Mouse (Mus musculus) forebrain, embryonic 13.5 days (tissue): ENCODE data around the gene Fat1. TPM values are rescaled to one million over a fixed set of nuclear protein-coding genes. Genes with fewer than 3 reads are reported as not detected.

Experiments used
- ATAC-seq: fragments of 200-750 bp; cut with Nextera tagmentation; 2 replicates; pipeline ENCODE4 v1.8.0; 2017
- H3K27ac ChIP-seq: fragments of 300-500 bp; sonication (generic); 2 replicates; pipeline ENCODE4 v1.5.1; 2015; ENCODE audit warnings: inconsistent platforms, mild to moderate bottlenecking, moderate library complexity
- H3K27me3 ChIP-seq: fragments of 300-500 bp; sonication (generic); 2 replicates; pipeline ENCODE4 v1.6.1; 2015; ENCODE audit warnings: mild to moderate bottlenecking, inconsistent platforms
- H3K36me3 ChIP-seq: fragments of 300-500 bp; sonication (generic); 2 replicates; pipeline ENCODE4 v1.6.1; 2015; ENCODE audit warnings: mild to moderate bottlenecking, inconsistent platforms; ENCODE audit not compliant: poor library complexity, severe bottlenecking
- H3K4me1 ChIP-seq: fragments of 300-500 bp; sonication (generic); 2 replicates; pipeline ENCODE4 v1.6.1; 2015; ENCODE audit warnings: inconsistent platforms
- H3K4me2 ChIP-seq: fragments of 300-500 bp; sonication (generic); 2 replicates; pipeline ENCODE4 v1.6.1; 2015; ENCODE audit warnings: inconsistent platforms, mild to moderate bottlenecking, moderate library complexity
- H3K4me3 ChIP-seq: fragments of 300-500 bp; sonication (generic); 2 replicates; pipeline ENCODE4 v1.5.1; 2015; ENCODE audit warnings: mild to moderate bottlenecking, inconsistent platforms
- H3K9ac ChIP-seq: fragments of 300-500 bp; sonication (generic); 2 replicates; pipeline ENCODE4 v1.6.1; 2015; ENCODE audit warnings: mild to moderate bottlenecking, inconsistent platforms
- H3K9me3 ChIP-seq: fragments of 300-500 bp; sonication (generic); replicated peaks from 2 replicates; pipeline ENCODE4 v1.6.1; 2016; ENCODE audit warnings: inconsistent platforms
- WGBS: fragments of 180-500 bp; shearing (Covaris S2); methylation state at CpG from one replicate; pipeline ENCODE4 v1.1.7; 2015; 5-methylcytosine and 5-hydroxymethylcytosine counted together
- polyA plus RNA-seq: library from polyadenylated mRNA; unstranded; fragments of >200 nt; fragmentation: Nextera tagmentation; extraction: Ambion mirVana; gene quantifications from 2 replicates; pipeline ENCODE4 v1.2.1, GENCODE M21; 2015

Fat1 gene
- polyA plus RNA-seq, 1 experiment from 2014 or later = 10.0 TPM

- no peak overlapping the region for H3K4me2 ChIP-seq
- H3K27me3 ChIP-seq = no peaks in the 10 kb centered on the region
- peaks cover 54% of the 10 kb centered on the region for H3K4me1 ChIP-seq
- no peaks in the 10 kb centered on the region for H3K9me3 ChIP-seq
- H3K9ac ChIP-seq = no peak overlapping the region
- no peak for ATAC-seq
- H3K36me3 ChIP-seq = no peaks in the 10 kb centered on the region
- WGBS = 95% methylated on average over 8 of the region's 8 CpGs
- H3K4me3 ChIP-seq = no peak overlapping the region
- H3K27ac ChIP-seq = no peak overlapping the region
These were observed 32.3 kb downstream of the Fat1 start for GRCm38 (mm10) chr8:44967521-44968039.

GRCm38 (mm10) chr8:44970093-44970492 lies 34.8 kb downstream of the Fat1 start:
- WGBS = 15% methylated on average over 12 of the region's 12 CpGs
- no peak overlapping the region for H3K4me3 ChIP-seq
- no peak for ATAC-seq

GRCm38 (mm10) chr8:44971346-44971745 lies 36.1 kb downstream of the Fat1 start:
- peaks cover 58% of the 10 kb centered on the region for H3K4me1 ChIP-seq
- peak overlapping the region; percentile 18; the same call in 1 of the 2 replicates for H3K9ac ChIP-seq
- peak overlapping the region; percentile 27 for H3K4me2 ChIP-seq
- H3K9me3 ChIP-seq = no peaks in the 10 kb centered on the region
- H3K27me3 ChIP-seq = no peaks in the 10 kb centered on the region
- no peak overlapping the region for H3K4me3 ChIP-seq
- H3K36me3 ChIP-seq = no peaks in the 10 kb centered on the region
- H3K27ac ChIP-seq = no peak overlapping the region
- ATAC-seq = 0 out of 2 replicates have a peak, but pooled peaks have one; percentile 31
- 1% methylated on average over 6 of the region's 6 CpGs for whole genome bisulfite sequencing

More at GRCm38 (mm10) chr8:44970093-44970492, 34.8 kb downstream of the Fat1 start:
- Histone ChIP-seq H3K9ac (no peak overlapping the region), H3K27me3 (no peaks in the 10 kb centered on the region), H3K36me3 (no peaks in the 10 kb centered on the region), H3K4me2 (peak overlapping the region; percentile 16; the same call in 1 of the 2 replicates), H3K9me3 (no peaks in the 10 kb centered on the region), H3K4me1 (peaks cover 63% of the 10 kb centered on the region), H3K27ac (no peak overlapping the region)

- Histone ChIP-seq H3K9ac (no peak overlapping the region), H3K9me3 (no peaks in the 10 kb centered on the region), H3K27me3 (no peaks in the 10 kb centered on the region), H3K4me2 (no peak overlapping the region), H3K4me3 (no peak overlapping the region), H3K36me3 (no peaks in the 10 kb centered on the region), H3K27ac (no peak overlapping the region), H3K4me1 (peaks cover 54% of the 10 kb centered on the region)
- no peak for ATAC-seq
- 10% methylated on average over 5 of the region's 5 CpGs for WGBS
These were observed 36.7 kb downstream of the Fat1 start for GRCm38 (mm10) chr8:44971964-44972363.

GRCm38 (mm10) chr8:44975113-44975512 lies 39.9 kb downstream of the Fat1 start:
- H3K4me2 ChIP-seq = no peak overlapping the region
- no peak overlapping the region for H3K27ac ChIP-seq
- no peak overlapping the region for H3K9ac ChIP-seq
- H3K27me3 ChIP-seq = no peaks in the 10 kb centered on the region
- no peaks in the 10 kb centered on the region for H3K36me3 ChIP-seq
- H3K4me1 ChIP-seq = peaks cover 59% of the 10 kb centered on the region
- H3K4me3 ChIP-seq = no peak overlapping the region
- WGBS = 39% methylated on average over 9 of the region's 9 CpGs
- ATAC-seq = no peak
- no peaks in the 10 kb centered on the region for H3K9me3 ChIP-seq

- no peak for ATAC-seq
These were observed 40.4 kb downstream of the Fat1 start for GRCm38 (mm10) chr8:44975654-44976053.

GRCm38 (mm10) chr8:44978622-44979021 lies 43.4 kb downstream of the Fat1 start:
- Histone ChIP-seq H3K27me3 (no peaks in the 10 kb centered on the region), H3K4me1 (peaks cover 42% of the 10 kb centered on the region), H3K27ac (no peak overlapping the region), H3K4me3 (no peak overlapping the region), H3K9ac (no peak overlapping the region), H3K36me3 (no peaks in the 10 kb centered on the region), H3K4me2 (no peak overlapping the region), H3K9me3 (no peaks in the 10 kb centered on the region)
- 84% methylated on average over 9 of the region's 9 CpGs for WGBS
- no peak for ATAC-seq

More at GRCm38 (mm10) chr8:44975654-44976053, 40.4 kb downstream of the Fat1 start:
- 72% methylated on average over 4 of the region's 4 CpGs for WGBS
- no peaks in the 10 kb centered on the region for H3K9me3 ChIP-seq
- H3K27ac ChIP-seq = no peak overlapping the region
- H3K4me3 ChIP-seq = no peak overlapping the region
- H3K4me1 ChIP-seq = peaks cover 59% of the 10 kb centered on the region
- H3K27me3 ChIP-seq = no peaks in the 10 kb centered on the region
- H3K4me2 ChIP-seq = no peak overlapping the region
- H3K36me3 ChIP-seq = no peaks in the 10 kb centered on the region
- no peak overlapping the region for H3K9ac ChIP-seq

- Histone ChIP-seq H3K27me3 (no peaks in the 10 kb centered on the region), H3K36me3 (no peaks in the 10 kb centered on the region), H3K9ac (no peak overlapping the region), H3K9me3 (no peaks in the 10 kb centered on the region), H3K27ac (no peak overlapping the region), H3K4me1 (peaks cover 37% of the 10 kb centered on the region), H3K4me3 (no peak overlapping the region), H3K4me2 (no peak overlapping the region)
- ATAC-seq = no peak
- WGBS = 25% methylated on average over 6 of the region's 6 CpGs
These were observed 44.0 kb downstream of the Fat1 start for GRCm38 (mm10) chr8:44979245-44979644.

- H3K27me3 ChIP-seq = no peaks in the 10 kb centered on the region
- H3K4me3 ChIP-seq = no peak overlapping the region
- no peak overlapping the region for H3K9ac ChIP-seq
- H3K4me1 ChIP-seq = peaks cover 29% of the 10 kb centered on the region
- H3K4me2 ChIP-seq = 0 out of 2 replicates have a peak overlapping the region, but pooled peaks have one; percentile 7
- H3K27ac ChIP-seq = peak overlapping the region; percentile 51
- H3K9me3 ChIP-seq = no peaks in the 10 kb centered on the region
- ATAC-seq = peak; percentile 93
- no peaks in the 10 kb centered on the region for H3K36me3 ChIP-seq
- WGBS = 16% methylated on average over 12 of the region's 12 CpGs
These were observed 44.8 kb downstream of the Fat1 start for GRCm38 (mm10) chr8:44980030-44980429.

GRCm38 (mm10) chr8:44985326-44986288 lies 50.4 kb downstream of the Fat1 start:
- H3K9me3 ChIP-seq = no peaks in the 10 kb centered on the region
- no peaks in the 10 kb centered on the region for H3K27me3 ChIP-seq
- H3K27ac ChIP-seq = no peak overlapping the region
- H3K4me1 ChIP-seq = peaks cover 13% of the 10 kb centered on the region
- WGBS = 30% methylated on average over 10 of the region's 10 CpGs
- no peak overlapping the region for H3K4me2 ChIP-seq
- peaks cover 12% of the 10 kb centered on the region; the same call in 1 of the 2 replicates for H3K36me3 ChIP-seq
- no peak overlapping the region; the same call in 1 of the 2 replicates for H3K9ac ChIP-seq
- peak; percentile 64 for ATAC-seq
- no peak overlapping the region for H3K4me3 ChIP-seq

- H3K4me1 ChIP-seq = peaks cover 42% of the 10 kb centered on the region
- peaks cover 12% of the 10 kb centered on the region; the same call in 1 of the 2 replicates for H3K36me3 ChIP-seq
- H3K9ac ChIP-seq = no peak overlapping the region
- H3K27me3 ChIP-seq = no peaks in the 10 kb centered on the region
- H3K27ac ChIP-seq = no peak overlapping the region
- 15% methylated on average over 21 of the region's 21 CpGs for WGBS
- peak overlapping the region; percentile 30; the same call in 1 of the 2 replicates for H3K4me2 ChIP-seq
- H3K4me3 ChIP-seq = no peak overlapping the region
- no peaks in the 10 kb centered on the region for H3K9me3 ChIP-seq
- ATAC-seq = 0 out of 2 replicates have a peak, but pooled peaks have one; percentile 23
These were observed 56.6 kb downstream of the Fat1 start for GRCm38 (mm10) chr8:44991700-44992487.
